ENCODE assay signal across 12 mouse cellular contexts in genomic region chr5:100572069-100572468, GRCm38 (mm10). TPM values are rescaled to one million over a fixed set of nuclear protein-coding genes. Genes with fewer than 3 reads are reported as not detected.
A peak's percentile ranks its signal among the peaks of the same experiment; 100 is the strongest.
DNase-seq lines count a peak whose midpoint lies in the region; ATAC-seq and TF ChIP-seq lines count a peak whose summit lies in the region.
"Had no signal": no experiment of that assay in that cellular context is flagged by ENCODE, and none has a peak within 500 bp of the region (broad histone marks: within the 10 kb centered on the region; RNA-seq: fewer than 3 reads in every experiment).

Plac8 (minus strand) TSS chr5:100572245.

- no peak for DNase-seq in heart, postnatal 0 days (ENCODE audit: low spot score)
- DNase-seq in heart, adult 11 months = no peak
- DNase-seq in CH12.LX (ENCODE audit: extremely low read depth) = no peak
- peak; percentile 40 for DNase-seq in liver, postnatal 0 days
- no peak for DNase-seq in left cerebral cortex, postnatal 10 days (ENCODE audit: extremely low spot score in 1 of 2, low spot score in 2 of 2)
- no peak for DNase-seq in ovary, adult 18-20 months (ENCODE audit: low spot score)
- no peak for DNase-seq in ovary, postnatal 10 days (ENCODE audit: low spot score)
- DNase-seq: heart, postnatal 4 days had no signal

- in situ Hi-C loops in CH12.LX (cut with MboI; ENCODE audit: low pct_ligation_motif_present, low pct_unique_long_range_greater_than_20kb, low sequenced_read_pairs) = loop anchor here (25.0 kb wide), 1 partner anchor 215 kb away; the partner anchor contains the start of genes Helq and Mrps18c

- no peaks in the 10 kb centered on the region for H3K36me3 ChIP-seq in heart, postnatal 0 days (replicated peaks; ENCODE audit: control insufficient read depth, insufficient read depth, low read length)
- peaks cover 0 to 6% of the 10 kb centered on the region in 2 experiments for H3K36me3 ChIP-seq in CH12.LX (replicated peaks in 1 of 2; ENCODE audit: control insufficient read depth in 1 of 2, insufficient read depth in 1 of 2, low read length in 1 of 2)
- H3K36me3 ChIP-seq in liver, postnatal 0 days (replicated peaks; ENCODE audit: insufficient read depth, low read length) = no peaks in the 10 kb centered on the region
- H3K36me3 ChIP-seq: embryonic facial prominence, embryonic 15.5 days; G1E; limb, embryonic 10.5 days had no signal

- no peak for TF ChIP-seq EP300 in heart, postnatal 0 days (IDR thresholded peaks at IDR 0.05; ENCODE audit: low read depth)
- TF ChIP-seq EP300 in CH12.LX (IDR thresholded peaks at IDR 0.05; ENCODE audit: low read length) = no peak
- TF ChIP-seq EP300 in liver, postnatal 0 days (IDR thresholded peaks at IDR 0.05; ENCODE audit: low read depth) = no peak

- H3K4me1 ChIP-seq in heart, postnatal 0 days (ENCODE audit: control insufficient read depth, insufficient read depth) = no peaks in the 10 kb centered on the region
- H3K4me1 ChIP-seq in CH12.LX (ENCODE audit: control insufficient read depth in 1 of 2, insufficient read depth in 2 of 2) = peaks cover 2 to 44% of the 10 kb centered on the region in 2 experiments; a peak in 3 of 4 replicates
- peaks cover 11% of the 10 kb centered on the region for H3K4me1 ChIP-seq in liver, postnatal 0 days (ENCODE audit: insufficient read depth)

- no peaks in the 10 kb centered on the region for H3K27me3 ChIP-seq in heart, postnatal 0 days (ENCODE audit: control insufficient read depth, insufficient read depth, low read length)
- H3K27me3 ChIP-seq in CH12.LX (replicated peaks) = no peaks in the 10 kb centered on the region
- H3K27me3 ChIP-seq in liver, postnatal 0 days (ENCODE audit: insufficient read depth, low read length) = no peaks in the 10 kb centered on the region
- H3K27me3 ChIP-seq: embryonic facial prominence, embryonic 15.5 days had no signal

- peak within 1 kb of the TSS; percentile 4; the same call in 1 of the 2 replicates for H3K4me2 ChIP-seq in heart, postnatal 0 days (ENCODE audit: low read depth, low read length)
- peak within 1 kb of the TSS; percentile 80; the same call in 1 of the 2 replicates for H3K4me2 ChIP-seq in CH12.LX (ENCODE audit: insufficient read depth, low read depth, poor library complexity, severe bottlenecking)
- H3K4me2 ChIP-seq in liver, postnatal 0 days (ENCODE audit: low read depth, low read length) = peak within 1 kb of the TSS; percentile 57
- H3K4me2 ChIP-seq: embryonic facial prominence, embryonic 15.5 days had no signal

- H3K4me3 ChIP-seq in heart, postnatal 0 days (ENCODE audit: low read depth, low read length) = no peak within 1 kb of the TSS
- peak within 1 kb of the TSS in 2 of 3 experiments; percentile 46 to 55 for H3K4me3 ChIP-seq in CH12.LX (replicated peaks in 1 of 3; ENCODE audit: low read depth in 2 of 3, low read length in 2 of 3, poor library complexity in 1 of 3)
- H3K4me3 ChIP-seq in liver, postnatal 0 days (ENCODE audit: low read depth, low read length) = peak within 1 kb of the TSS; percentile 45
- H3K4me3 ChIP-seq: embryonic facial prominence, embryonic 15.5 days; limb, embryonic 10.5 days had no signal

- TF ChIP-seq POLR2A in CH12.LX (IDR thresholded peaks at IDR 0.05; ENCODE audit: low read depth, low read length) = peak; percentile 60

- no peak within 1 kb of the TSS for H3K27ac ChIP-seq in heart, postnatal 0 days (ENCODE audit: low read depth)
- H3K27ac ChIP-seq in CH12.LX (ENCODE audit: insufficient read depth, low read depth) = no peak within 1 kb of the TSS
- peak within 1 kb of the TSS; percentile 78 for H3K27ac ChIP-seq in liver, postnatal 0 days (ENCODE audit: low read depth)
- H3K27ac ChIP-seq: embryonic facial prominence, embryonic 15.5 days had no signal

- no peak within 1 kb of the TSS for H3K9ac ChIP-seq in heart, postnatal 0 days (replicated peaks; ENCODE audit: low read depth, low read length)
- peak within 1 kb of the TSS; percentile 79 for H3K9ac ChIP-seq in CH12.LX (ENCODE audit: insufficient read depth, low read depth)
- peak within 1 kb of the TSS; percentile 39 for H3K9ac ChIP-seq in liver, postnatal 0 days (replicated peaks)
- H3K9ac ChIP-seq: embryonic facial prominence, embryonic 15.5 days had no signal

- TF ChIP-seq CTCF in heart, postnatal 0 days (IDR thresholded peaks at IDR 0.05; ENCODE audit: low read depth) = no peak
- TF ChIP-seq CTCF in CH12.LX (conservative IDR thresholded peaks at IDR 0.05 in 1 of 2, IDR thresholded peaks at IDR 0.05 in 1 of 2; ENCODE audit: low read depth in 2 of 2, low read length in 2 of 2) = no peak
- no peak for TF ChIP-seq CTCF in liver, postnatal 0 days (IDR thresholded peaks at IDR 0.05; ENCODE audit: low read depth)

- intact Hi-C loops in left cerebral cortex, postnatal 10 days (cut with DNase I) = no loop called here

- H3K79me2 ChIP-seq in CH12.LX (replicated peaks; ENCODE audit: control insufficient read depth, extremely low read depth, insufficient read depth, poor library complexity, severe bottlenecking) = no peaks in the 10 kb centered on the region

- no peak for ATAC-seq in heart, postnatal 0 days (ENCODE audit: insufficient read depth, low read depth)
- ATAC-seq in erythroblast, adult 5-6 weeks (replicated peaks; ENCODE audit: low FRiP score, poor library complexity, severe bottlenecking) = no peak
- peak; percentile 18; the same call in 1 of the 2 replicates for ATAC-seq in liver, postnatal 0 days

- dilution Hi-C loops in CH12.LX (cut with MboI; ENCODE audit: extremely low pct_ligation_motif_present, extremely low pct_unique_long_range_greater_than_20kb, low sequenced_read_pairs) = no loop called here

- no peak for TF ChIP-seq RAD21 in CH12.LX (IDR thresholded peaks at IDR 0.05; ENCODE audit: low read depth, low read length)

- 22% methylated on average over 7 of the region's 7 CpGs for WGBS in heart, postnatal 0 days
- WGBS in liver, postnatal 0 days (ENCODE audit: insufficient replicate concordance) = 17% methylated on average over 7 of the region's 7 CpGs

- H3K9me3 ChIP-seq in heart, postnatal 0 days (replicated peaks; ENCODE audit: control insufficient read depth, low read length) = no peaks in the 10 kb centered on the region
- H3K9me3 ChIP-seq in CH12.LX (replicated peaks; ENCODE audit: low read length) = no peaks in the 10 kb centered on the region
- H3K9me3 ChIP-seq in liver, postnatal 0 days (ENCODE audit: low read length) = no peaks in the 10 kb centered on the region
- H3K9me3 ChIP-seq: embryonic facial prominence, embryonic 15.5 days; G1E; limb, embryonic 10.5 days had no signal

TF ChIP-seq in CH12.LX, 34 proteins besides CTCF, POLR2A, EP300 and RAD21:
- TF ChIP-seq NELFE (IDR thresholded peaks at IDR 0.05; ENCODE audit: low read depth, low read length) (no peak), MAX (IDR thresholded peaks at IDR 0.05; ENCODE audit: low read length) (no peak), NRF1 (IDR thresholded peaks at IDR 0.05; ENCODE audit: low read depth, low read length) (no peak), BHLHE40 (IDR thresholded peaks at IDR 0.05; ENCODE audit: low read depth, low read length) (no peak), TBP (conservative IDR thresholded peaks at IDR 0.05; ENCODE audit: low read depth, low read length) (0 out of 2 replicates have a peak, but pooled peaks have one; percentile 25), GABPA (IDR thresholded peaks at IDR 0.05; ENCODE audit: insufficient replicate concordance, low read depth, low read length) (no peak)

RNA-seq across cellular contexts. Expression of gene Plac8, which starts in this region (rescaled TPM):
- 5.2 and 12.5 TPM in 2 replicates for total RNA-seq in heart, postnatal 0 days (2014; rRNA removed; ENCODE audit: low replicate concordance)
- 2.9 and 3.2 TPM in 2 replicates for polyA plus RNA-seq in heart, postnatal 0 days (2015; fragmentation: Nextera tagmentation; extraction: Ambion mirVana)
- total RNA-seq in CH12.LX (2012; rRNA removed) (64.3 and 99.9 TPM in 2 replicates), CH12.LX (2014; rRNA removed) (235 and 258 TPM in 2 replicates)
- polyA plus RNA-seq in CH12.LX (2012; ENCODE audit: insufficient read length, low read depth) = 151 and 161 TPM in 2 replicates
- total RNA-seq in erythroblast, adult 5-6 weeks (2015; ENCODE audit: low replicate concordance) = 479 and 590 TPM in 2 replicates
- 231 and 307 TPM in 2 replicates for total RNA-seq in erythroblast, adult 5-6 weeks (2017; ENCODE audit: low replicate concordance)
- polyA plus RNA-seq in liver, postnatal 0 days (2015; fragmentation: Nextera tagmentation; extraction: Ambion mirVana) = 104 and 109 TPM in 2 replicates
- not detected for total RNA-seq in left cerebral cortex, postnatal 10 days (2021)

Comparison
In these comparisons a context has a peak if more than half of its experiments do, and no peak if none do; other contexts are left out.
1. RNA of gene Plac8 (polyA plus RNA-seq): 151 to 161 TPM in CH12.LX and 104 to 109 TPM in liver, postnatal 0 days; 2.9 to 3.2 TPM in heart, postnatal 0 days; every median in the first group is over 10 times any median in the second.
2. H3K4me2 ChIP-seq: peak in every context shown above with its lines; median percentile 80 in CH12.LX; 57 in liver, postnatal 0 days; 4 in heart, postnatal 0 days.